Mouse (Mus musculus) adrenal gland, adult 2 months (tissue): ENCODE measurements around the gene Slc22a15. TPM values are rescaled to one million over a fixed set of nuclear protein-coding genes. Genes with fewer than 3 reads are reported as not detected.
"Not testable (repeated sequence)": the region's sequence is repeated elsewhere in the genome, so short reads cannot be mapped to it uniquely, and the experiment has no call there.

ENCODE experiments used
- DNase-seq: peaks from one replicate; pipeline ENCODE4 v3.0.0; 2021
- polyA plus RNA-seq: library from polyadenylated mRNA; depleted of rRNA; stranded (reverse); fragments of >200 nt; gene quantifications from 2 replicates; pipeline ENCODE4 v1.2.3, GENCODE M21; 2012
- total RNA-seq, 2 experiments: library from RNA; stranded (reverse); gene quantifications; 2 replicates each; pipeline ENCODE4 v1.2.3; 2021

Slc22a15 gene
- total and polyA plus RNA-seq, 3 experiments: 6.5 to 12.1 (median 11.3) TPM

DNA sequence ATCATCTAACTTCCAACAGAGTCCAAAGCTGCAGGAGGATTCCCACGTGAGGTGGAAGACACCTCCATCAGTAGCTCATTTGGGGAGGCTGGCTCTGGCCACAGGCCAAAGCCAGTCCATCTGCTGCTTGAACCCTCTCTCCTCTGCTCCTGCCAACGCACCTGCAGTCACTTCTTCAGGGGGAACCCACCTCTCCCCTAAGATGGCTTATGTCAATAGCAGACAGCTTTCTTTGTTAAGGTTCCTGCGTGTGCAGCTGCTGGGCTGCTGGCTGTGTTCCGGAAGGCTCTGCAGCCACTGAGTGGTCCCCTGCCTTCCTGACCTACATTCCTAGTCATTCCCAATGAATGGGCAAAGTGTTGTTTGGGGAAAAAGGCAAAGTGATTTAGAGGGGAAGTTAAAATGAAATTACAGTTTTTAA lies 57.2 kb downstream of the Slc22a15 start:
- no peak for DNase-seq

DNA sequence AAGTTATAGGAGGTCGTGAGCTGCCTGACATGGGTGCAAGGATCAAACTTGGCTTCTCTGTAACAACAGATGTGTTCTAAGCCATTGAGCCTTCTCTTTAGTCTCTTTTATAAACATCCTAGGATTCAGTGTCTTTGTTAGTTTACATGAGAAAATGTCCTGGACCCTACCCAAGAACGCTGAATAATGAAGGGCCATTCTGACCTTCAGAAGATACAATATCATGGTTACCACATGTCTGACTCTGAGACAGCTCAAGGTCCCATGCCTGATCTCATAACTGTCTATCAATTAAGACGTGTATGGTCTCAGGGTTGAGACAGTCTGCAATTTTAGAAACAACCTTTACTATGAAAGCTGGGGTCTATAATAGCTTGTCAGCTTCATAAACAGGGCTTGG lies 62.4 kb downstream of the Slc22a15 start:
- peak; percentile 61 for DNase-seq

DNA sequence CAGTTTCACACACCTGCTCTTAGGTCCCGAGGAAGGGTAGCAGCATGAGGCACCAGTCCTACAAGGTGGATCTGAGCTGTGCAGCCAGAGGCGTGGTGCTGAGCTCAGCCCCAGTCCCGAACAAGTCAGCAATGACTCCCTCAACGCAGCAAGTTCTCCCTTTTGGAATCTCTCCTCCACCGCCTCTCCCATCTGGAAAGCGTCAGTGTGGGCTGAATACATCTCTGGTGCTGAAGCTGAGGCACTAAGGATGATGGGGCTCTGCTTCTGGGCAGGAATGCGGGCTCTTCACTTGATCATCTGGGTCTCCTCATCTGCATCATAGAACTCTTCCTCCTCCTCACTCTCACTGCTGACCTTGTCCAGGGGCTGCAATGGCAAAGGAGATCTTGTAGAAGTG lies 64.1 kb downstream of the Slc22a15 start:
- no peak for DNase-seq

DNA sequence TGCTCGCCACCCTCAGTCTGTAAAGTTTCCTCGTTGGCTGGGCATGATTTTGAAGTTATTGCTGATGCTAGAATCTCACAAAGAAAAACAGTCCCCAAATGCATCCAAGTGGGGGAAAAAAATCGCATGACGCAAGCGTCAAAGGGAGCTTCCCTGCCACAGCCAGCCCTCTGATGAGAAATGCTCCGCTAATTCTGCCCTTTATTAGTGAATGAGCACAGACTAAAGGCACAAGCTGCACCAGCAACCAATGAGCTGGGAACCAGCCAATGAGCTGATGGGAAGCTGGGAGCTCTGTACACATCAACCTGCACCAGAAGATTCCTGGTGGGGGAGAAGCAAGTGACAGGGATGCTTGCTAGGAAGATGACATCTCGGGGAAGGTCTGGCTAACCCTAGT lies 64.5 kb downstream of the Slc22a15 start:
- DNase-seq: no peak

DNA sequence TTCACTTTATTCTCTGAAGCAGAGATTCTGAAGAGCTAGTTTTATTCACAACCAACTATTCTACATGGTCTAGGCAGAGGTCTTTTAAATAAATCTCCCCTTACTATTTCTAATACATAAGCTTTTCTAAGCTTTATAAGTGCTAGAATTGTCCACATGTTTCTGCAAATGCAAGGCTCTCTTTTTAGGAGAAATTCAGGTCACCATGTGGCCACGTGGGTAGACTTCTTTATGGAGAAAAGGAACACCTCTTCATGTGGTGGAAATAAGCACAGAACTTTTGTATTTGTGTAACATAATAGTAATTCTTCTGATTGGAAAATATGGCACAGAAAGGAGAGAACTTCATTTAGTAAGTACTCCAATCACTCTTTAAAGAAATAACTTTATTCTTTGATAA lies 70.2 kb downstream of the Slc22a15 start:
- no peak for DNase-seq

DNA sequence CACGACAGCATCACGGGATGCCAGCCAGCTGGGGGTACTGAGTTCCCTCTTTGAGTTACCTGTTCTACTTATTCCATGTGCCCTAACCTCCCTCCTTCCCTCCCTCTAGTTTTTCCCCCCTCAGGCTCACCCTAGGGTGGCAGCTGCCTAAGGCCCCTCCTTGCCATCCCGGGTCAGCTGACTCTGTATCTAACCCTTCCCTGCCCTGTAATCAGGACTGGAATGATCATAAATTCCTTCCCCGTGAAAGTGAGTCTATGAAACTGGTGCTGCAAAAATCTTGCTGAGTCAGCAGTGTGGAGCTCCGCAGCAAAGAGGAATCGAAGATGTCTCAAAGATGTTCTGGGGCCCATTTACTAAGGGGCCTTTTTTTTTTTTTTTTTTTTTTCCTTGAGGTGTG lies 72.9 kb downstream of the Slc22a15 start:
- DNase-seq: no peak

DNA sequence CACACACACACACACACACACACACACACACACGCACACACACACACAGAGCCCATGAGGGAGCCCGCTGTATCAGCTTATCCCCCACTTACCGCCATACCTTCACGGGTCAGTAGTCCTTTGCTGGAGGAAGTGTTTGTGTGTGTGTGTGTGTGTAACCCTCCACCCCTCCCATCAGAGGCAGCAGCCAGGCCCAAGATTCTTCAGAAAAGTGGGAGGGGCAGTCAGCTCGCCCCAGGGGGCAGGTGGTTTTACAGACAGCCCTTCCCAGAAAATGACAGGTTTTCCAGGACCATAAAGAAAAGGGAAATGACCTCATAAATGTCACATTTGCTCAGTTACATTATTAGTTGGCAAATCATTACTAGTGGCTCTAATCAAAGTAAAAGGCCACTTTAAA lies 75.4 kb downstream of the Slc22a15 start, which contains the start of gene Mab21l3:
TSS of gene Mab21l3 (minus strand) at position 144 of the 400 bp plus-strand sequence.
- DNase-seq: no peak

DNA sequence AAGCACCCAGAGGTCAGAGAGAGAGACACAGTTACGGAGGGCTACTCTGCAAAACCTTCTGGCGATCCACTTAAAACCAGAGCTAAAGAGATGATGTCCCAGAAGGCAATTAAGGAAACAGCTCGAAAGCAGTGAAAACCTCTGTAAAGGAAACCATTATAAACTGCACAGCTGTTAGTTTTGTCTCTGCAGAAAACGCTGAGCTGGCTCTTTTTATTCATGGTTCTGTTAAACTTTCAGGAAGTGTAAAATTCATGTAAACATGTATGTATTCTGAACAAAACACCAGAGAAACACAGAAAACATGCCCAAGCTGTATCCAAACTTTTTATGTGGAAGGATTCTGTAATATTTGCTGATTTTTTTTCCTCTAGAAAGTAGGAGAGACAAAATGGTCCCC lies 78.2 kb downstream of the Slc22a15 start:
- no peak for DNase-seq

DNA sequence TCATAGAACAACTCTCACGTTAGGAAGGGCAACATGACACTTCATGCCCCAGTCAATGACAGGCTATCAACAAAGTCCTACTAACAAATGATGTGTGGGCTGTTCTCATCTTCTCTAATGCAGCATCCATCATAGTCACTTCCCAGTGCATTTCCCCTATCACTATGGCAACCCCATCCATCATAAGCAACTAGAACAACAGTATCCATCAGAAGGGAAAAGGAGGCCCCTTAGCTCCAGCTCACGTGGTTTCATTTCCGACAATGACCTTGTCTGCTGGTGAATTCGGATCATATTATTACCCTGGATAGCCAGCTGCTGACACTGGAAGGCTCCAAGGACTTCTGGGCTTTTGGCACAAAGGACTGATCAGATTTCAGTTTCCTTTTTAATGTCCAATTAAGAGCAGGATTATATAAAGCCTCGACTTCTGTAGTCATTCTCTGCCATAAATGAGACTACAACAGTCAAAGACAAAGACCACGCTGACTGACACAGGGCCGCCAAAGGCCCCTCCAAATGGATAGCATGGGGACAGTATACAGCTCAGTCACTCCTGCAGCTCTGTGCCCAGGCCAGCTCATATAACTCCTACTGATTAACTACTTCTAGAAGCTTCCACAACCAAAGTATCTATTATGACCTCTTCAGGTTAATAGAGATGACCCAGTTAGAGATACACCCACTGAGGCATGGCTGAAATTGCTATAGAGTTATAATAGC lies 81.7 kb downstream of the Slc22a15 start:
- peak; percentile 18 for DNase-seq

DNA sequence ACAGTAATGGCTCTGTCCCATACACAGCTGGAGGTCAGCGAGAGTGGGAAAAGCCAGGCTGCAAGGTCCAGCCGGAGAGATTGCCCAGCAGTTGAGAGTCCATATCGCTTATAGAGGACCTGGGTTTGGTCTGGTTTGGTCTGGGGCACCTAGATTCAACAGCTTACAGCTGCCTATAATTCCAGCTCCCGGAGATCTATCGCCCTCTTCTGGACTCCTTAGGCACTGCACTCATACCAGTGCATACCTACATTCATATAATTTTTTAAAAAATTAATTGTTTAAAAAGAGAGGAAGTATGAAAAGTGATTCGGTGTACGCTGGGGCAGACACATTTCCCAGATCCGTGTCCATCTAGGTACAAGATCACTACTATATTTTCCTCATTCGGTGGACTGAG lies 84.9 kb downstream of the Slc22a15 start:
- no peak for DNase-seq

DNA sequence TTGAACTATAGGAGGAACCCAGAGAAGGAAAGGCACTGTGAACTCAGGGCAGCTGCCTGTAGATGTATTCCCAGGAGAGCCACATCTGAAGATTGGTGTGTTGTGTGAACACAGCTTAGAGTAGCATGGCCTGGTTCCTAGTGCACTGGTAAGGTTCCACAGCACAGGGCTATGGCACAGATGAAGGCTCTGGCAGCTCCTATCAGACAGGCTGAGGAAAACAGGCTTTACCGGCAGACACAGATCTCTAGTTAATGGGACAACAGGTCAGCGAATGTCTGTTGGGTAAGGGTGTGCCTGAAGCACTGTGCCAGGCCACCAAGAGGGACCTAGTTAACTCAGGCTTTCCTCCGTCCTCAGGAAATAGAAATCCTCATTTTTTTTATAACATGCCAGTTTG lies 87.3 kb downstream of the Slc22a15 start:
- DNase-seq: no peak

DNA sequence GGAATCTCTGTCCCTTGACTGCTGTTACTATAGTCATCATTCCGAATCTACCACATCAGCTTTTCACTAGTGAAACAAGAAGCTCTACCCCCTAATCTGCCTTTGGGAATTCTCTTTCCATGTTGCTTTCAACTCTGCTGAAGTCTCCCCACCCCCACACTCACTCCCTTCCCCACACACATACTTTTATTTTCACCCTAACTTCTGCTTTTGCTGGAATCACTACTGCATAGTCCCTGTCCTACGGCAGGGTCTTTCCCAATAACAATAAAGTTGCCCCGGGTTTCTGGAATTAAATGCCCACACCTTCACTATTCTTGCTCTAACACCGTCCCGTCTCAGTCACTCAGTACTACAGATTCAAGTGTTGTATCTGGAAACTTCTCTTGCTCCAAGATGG lies 87.7 kb downstream of the Slc22a15 start:
- DNase-seq: no peak

DNA sequence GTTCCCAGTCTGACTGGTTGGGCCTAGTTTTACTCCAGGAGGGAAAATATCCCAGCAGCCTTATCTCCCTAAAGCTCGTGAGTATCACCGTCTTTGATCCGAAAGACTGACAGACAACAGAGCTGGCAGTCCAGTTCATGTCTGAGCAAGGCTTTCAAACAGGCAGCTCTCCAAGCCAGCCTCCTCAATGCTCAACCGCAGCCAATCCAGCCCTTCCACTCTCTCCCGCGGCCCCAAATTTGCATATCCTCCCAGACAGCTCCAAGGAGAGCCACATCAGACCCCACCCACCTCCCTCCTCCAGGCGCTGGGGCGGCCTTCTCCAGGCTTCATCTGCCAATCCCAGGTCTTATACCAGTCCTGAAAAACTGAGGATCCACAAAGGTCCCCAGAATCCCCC lies 88.2 kb downstream of the Slc22a15 start:
- peak; percentile 88 for DNase-seq

DNA sequence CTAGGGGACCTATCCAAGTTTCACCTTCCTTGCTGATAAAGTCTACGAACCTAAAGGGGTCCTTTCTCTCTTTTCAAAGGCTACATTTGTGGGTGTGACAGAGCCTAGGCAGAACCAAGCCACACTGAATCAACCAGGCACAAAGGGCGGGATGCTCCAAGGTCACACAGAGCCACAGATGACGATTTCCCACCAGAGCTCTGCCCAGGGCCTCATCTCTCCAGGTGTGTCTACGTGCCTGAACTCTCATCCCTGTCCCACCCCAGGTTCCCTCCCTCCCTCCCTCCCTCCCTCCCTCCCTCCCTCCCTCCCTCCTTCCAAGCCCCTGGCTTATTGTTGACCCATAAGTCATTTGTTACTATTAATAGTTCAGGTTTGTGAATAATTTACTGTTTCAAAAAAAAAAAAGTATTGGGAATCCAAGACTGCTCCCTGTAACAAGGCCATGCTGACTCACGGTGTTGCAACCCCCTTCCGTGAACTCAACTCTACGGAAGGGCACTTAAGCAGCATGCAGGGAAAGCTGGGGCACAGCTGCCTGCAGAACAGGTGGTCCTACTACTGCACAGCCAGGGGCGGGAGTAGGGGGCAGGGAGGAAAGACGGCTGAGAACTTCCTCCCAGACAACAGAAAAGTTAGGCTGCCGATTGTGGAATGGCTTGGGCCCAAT lies 92.9 kb downstream of the Slc22a15 start:
- peak; percentile 88 for DNase-seq

DNA sequence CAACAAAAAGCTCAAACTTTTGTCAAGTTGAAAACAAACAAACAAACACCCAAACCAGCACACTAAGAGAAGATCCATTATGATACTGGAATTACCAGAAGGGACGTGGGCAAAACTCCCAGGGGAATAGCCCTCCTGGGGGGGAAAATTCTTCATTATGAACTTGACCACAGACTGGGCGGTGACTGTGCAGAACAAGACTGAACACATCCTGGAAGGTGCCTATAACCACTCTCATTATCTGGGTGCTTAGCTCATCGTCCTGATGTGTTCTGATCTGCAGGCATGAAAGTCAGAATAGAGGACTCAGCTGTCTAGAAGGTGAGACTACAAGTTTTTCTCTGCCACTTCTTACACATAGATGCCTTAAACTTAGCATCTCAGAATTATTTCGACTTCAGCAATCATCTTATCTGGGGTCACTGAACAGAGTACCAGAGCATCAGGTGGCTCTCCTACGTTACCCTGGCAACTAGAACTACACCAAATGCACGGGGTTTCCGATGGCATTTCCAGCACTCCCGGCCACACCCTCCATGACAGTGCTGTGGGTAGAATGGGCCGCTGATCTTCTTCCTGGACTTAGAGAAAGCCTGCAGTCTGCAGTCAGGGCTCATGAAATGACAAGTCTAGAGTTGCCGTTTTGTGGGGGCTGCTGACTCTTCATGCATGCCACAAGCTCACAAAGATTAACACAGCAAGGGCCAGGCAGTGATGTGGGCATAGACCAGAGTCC lies 94.2 kb downstream of the Slc22a15 start:
- DNase-seq: no peak

DNA sequence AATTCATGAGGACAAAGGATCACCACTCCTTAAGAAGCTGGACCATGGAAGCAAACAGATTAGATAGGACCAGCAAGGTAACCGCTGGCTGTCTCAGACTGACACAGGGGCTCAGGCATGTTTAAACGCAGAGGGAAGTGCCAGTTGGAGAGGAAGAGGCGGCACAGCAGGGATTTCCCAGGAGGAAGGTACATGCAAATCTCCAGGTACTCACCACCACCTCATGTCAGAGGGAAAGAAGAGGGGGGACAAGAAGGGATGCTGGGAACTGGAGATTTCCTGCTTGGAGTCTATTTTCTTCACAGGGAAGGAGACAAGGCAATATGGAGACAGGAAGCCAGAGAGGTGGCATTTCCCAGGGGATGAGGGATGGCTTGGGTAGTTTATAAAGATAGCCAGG lies 95.7 kb downstream of the Slc22a15 start:
- DNase-seq: no peak

DNA sequence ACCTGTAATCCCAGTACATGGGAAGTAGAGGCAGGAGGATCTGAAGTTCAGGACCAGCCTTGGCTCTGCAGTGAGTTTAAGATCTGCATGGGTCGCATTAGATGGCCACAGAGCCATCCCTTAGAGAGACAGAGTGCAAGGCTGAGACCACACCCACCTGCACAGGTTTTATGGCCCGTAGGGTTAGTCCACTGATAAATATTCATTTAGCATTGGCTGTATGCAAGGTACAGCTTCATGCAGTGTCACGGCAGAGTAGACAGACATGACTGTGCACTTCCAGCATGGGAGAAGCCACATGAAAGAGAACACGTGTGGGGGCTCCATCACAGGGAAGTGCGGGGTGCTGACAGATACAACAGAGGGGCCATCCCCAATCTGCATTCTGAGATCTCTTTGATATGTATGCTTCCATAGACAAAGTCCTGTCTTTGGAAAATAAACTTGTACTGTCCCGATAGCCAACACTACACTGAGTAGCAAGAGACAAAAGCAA lies 97.0 kb downstream of the Slc22a15 start:
- DNase-seq: no peak

DNA sequence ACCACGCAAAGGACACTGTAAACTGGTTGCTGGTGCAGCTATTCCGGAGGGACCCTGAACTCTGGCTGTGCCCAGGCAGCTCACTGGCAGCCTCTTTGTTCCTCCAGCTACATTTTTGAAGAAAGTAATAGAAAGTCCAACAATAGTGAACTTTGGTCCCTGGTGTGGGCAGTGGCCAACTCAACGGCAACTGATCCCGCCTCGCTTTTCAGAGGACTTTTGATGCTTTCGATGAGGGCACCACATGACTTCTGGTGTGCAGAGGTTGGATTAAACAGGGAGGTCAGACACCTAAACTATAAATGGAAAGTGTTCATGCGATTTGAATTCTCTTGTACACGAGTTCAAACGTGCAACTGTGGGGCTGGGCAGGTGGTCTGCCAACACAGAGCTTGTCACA lies 99.9 kb downstream of the Slc22a15 start:
- DNase-seq: no peak

DNA sequence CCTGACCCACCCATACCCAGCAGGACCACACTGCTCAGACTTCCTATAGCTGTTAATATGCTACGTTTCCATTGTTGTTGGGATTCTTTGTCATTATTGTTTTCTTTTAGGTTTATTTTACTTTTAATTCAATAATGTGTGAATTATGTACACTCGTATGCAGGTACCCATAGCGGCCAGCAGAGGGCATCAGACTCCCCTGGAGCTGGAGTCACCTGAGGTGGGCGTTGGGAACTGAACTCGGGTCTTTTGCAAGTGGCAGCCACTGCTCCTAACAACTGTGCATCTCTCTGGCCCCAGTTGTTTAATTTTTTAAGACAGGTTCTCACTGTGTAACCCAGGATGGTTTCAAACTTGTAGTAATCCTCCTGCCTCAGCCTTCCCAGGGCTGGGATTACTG lies 102.2 kb downstream of the Slc22a15 start:
- no peak for DNase-seq

DNA sequence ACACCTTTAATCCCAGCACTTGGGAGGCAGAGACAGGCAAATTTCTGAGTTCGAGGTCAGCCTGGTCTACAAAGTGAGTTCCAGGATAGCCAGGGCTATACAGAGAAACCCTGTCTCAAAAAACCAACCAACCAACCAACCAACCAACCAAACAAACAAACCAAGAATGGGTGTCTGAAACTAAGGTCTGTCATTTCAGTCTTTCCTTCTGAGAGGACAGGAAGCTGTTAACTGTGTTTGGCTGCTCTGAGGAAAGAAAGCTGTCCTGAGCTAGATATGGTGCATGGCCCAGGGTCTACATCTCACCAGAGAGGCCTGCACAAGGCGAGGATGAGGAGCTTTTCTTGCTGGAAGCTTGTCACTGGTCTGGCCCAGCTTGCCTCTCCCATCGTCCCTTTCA lies 103.5 kb downstream of the Slc22a15 start:
- DNase-seq: not testable (repeated sequence)

DNA sequence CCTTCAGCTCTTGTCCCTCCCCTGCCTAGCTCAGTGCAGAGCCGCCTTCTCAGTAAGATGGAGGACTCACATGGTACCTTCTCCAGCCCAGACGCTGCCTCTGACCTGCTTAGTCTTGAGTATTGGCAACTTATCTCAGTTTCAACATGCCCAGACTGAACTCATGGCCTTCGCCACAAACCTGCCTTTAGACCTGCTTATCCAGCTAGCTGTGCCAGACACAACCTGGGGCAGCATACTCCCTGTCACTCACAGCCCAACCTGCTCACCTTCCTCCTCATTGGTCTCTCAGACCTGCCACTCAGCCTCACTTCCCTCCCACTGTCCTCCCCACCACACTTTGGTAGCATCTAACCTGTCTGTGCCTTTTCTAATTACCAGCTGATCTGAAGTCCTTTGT lies 108.2 kb downstream of the Slc22a15 start:
- DNase-seq: no peak

DNA sequence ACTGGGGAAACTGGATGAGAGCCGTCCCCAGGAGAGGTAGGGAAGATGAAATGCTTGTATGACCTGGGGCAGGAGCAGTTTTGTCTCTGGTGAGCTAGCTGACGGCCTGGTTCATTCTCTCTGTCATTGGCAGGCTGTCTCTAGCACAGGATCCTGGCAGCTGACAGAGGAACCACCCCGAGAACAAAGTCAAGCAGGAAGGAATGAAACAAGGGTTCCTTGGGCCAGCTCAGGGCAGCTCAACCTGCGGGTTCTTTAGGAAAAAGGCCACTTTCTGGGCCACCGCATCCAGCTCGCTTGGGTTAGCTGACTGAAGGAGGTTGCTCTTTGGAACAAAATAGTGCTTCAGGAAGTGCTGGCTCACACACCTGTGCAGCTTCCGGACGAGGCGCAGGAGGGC lies 109.5 kb downstream of the Slc22a15 start:
- no peak for DNase-seq
